Mouse (Mus musculus) c-Kit-positive CD71-positive TER-119-negative erythroid progenitor cells, embryonic 14.5 days (primary cell): ENCODE data around the gene Sgcd.
"Not testable (repeated sequence)": the region's sequence is repeated elsewhere in the genome, so short reads cannot be mapped to it uniquely, and the experiment has no call there.

Source experiments
- DNase-seq: peaks from one replicate; pipeline ENCODE4 v3.0.0-alpha.2; 2013; ENCODE audit warnings: low read depth

Sgcd gene

GRCm38 (mm10) chr11:47447790-47448189 is 541.0 kb downstream of the Sgcd start:
- no peak for DNase-seq

DNA sequence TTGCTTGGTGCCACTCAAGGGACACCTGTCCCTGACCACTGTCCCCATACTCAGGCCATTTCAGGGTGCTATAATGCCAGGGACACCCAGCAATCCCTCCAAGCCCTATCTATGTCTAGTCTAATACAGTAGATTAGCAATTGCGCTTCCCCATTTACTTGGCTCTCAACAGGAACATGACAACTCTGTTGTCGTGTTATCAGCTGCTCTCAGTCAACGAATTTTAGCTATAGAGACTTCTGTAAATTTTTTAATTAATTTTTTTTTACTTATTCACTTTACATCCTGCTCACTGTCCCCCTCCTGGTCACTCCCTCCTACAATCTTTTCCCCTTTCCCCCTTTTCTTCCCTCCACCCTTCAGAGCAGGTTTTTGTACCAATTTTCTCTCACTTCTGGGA is 542.4 kb downstream of the Sgcd start:
- no peak for DNase-seq

DNA sequence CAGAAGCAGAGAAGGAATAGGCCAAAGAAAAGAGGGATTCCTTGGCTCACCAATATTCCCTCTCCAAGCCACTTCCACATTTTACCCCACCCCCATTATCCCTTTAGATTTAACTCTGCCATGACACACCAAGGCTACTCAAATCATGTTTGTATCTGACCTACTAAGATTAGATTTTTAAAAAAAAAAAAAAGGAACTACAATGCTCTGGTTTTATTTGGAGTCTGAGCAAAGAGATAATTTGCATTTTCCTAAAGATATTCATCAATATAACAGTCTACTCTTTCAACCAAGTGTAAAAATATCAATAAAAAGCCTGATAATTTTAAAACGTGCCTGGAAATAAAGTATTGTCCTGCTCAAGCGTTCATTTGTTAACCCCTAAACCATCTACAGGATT is 543.1 kb downstream of the Sgcd start:
- no peak for DNase-seq

DNA sequence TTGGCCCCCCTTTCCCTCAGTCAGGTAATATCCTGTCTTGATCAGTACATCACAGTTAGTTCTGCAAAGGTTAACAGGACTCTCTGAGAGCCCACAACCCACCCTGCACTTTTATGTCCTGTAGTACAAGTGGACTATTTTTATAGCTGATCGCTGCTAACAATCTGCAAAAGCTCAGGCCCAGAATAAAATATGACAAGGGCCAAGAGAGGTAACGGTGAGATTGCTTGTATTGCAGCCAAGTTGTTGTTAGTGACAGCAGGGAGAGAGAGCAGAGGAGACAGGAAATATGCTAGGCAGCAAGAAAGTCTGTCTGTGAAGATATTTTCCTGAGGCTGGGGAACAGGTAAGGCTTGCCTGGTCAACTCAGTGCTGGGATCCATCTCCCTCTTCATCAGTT is 546.5 kb downstream of the Sgcd start:
- DNase-seq: no peak

- DNase-seq: no peak
These were observed 589.2 kb downstream of the Sgcd start for GRCm38 (mm10) chr11:47399607-47400006.

- DNase-seq: not testable (repeated sequence)
These were observed 598.0 kb downstream of the Sgcd start for GRCm38 (mm10) chr11:47390798-47391197.

DNA sequence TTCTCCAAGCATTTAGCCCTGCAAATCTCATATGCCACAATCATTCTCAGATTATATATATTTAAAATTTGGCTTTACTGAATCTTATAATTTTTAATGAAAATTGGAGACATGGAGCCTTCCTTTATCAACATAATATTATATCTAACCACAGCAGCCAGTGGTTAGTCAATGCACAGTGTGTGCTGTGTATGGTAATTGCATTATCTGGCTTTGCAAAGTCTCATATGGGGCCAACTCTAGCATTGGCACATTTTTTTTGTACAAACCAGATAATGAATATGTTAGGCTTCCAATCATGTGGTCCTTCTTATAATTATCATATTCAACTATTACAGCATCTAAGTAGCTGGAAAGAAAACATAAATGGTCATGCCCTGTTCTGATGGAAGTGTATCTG is 599.4 kb downstream of the Sgcd start:
- DNase-seq: no peak

- DNase-seq: no peak
These were observed 601.0 kb downstream of the Sgcd start for GRCm38 (mm10) chr11:47387726-47388125.

DNA sequence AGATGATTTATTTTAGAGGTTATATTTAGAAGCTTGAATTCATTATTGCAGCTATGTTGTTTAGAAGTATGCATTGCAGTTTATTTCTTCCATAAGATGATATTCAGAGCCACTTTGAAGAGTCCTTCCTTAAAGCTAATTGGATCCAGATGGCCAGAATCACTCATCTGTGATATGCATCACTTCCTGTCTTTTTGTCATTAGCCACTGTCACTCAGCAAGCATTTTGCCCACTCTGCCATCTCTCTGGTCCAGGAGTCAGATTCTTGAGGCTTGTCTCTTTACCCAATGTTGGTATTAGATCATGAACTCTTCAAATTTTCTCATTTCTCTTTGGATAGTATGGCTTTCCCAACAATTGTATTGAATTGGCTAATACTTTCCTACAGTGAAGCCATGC is 602.6 kb downstream of the Sgcd start:
- DNase-seq: no peak

DNA sequence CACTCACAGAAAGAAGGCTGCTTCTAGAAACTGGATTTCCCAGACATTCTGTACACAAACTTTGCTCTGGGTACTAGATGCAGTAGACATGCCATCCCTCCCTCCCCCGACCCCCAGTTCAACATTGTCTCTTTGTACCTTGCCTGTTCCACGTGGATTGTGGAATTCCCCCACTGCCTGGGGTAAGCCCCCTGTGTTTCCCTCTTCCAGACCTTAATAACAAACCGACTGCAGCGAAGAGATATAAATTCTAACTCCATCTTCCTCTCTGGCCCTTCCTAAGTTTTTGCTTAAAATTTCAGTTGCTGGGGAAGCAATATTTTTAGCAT is 609.2 kb downstream of the Sgcd start:
- no peak for DNase-seq

GRCm38 (mm10) chr11:47378843-47379629 is 609.7 kb downstream of the Sgcd start:
- DNase-seq: no peak

DNA sequence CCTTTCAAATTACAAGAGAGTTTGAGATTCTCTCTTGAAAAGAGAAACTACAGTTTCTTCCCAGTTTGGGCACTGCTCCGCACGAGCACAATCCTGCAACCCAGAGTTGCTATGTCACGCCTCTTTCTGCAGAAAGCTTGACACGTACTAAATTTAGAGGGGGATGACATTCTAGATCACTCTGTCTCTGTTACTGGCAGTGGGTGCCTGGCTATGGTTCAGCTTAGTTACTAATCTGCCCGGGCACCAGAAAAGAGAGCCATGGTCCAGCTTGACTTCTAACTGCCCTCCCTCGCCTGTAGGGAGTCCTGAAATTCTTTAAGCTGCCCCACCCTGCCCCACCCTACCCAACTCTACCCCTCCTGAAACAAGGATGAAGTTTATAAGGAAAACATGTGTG is 611.3 kb downstream of the Sgcd start:
- no peak for DNase-seq

GRCm38 (mm10) chr11:47376915-47377314 is 611.9 kb downstream of the Sgcd start:
- DNase-seq: no peak

- DNase-seq: no peak
These were observed 617.2 kb downstream of the Sgcd start for GRCm38 (mm10) chr11:47371616-47372015.

GRCm38 (mm10) chr11:47351585-47351984 is 637.2 kb downstream of the Sgcd start:
- no peak for DNase-seq

GRCm38 (mm10) chr11:47343486-47343885 is 645.3 kb downstream of the Sgcd start:
- DNase-seq: no peak

DNA sequence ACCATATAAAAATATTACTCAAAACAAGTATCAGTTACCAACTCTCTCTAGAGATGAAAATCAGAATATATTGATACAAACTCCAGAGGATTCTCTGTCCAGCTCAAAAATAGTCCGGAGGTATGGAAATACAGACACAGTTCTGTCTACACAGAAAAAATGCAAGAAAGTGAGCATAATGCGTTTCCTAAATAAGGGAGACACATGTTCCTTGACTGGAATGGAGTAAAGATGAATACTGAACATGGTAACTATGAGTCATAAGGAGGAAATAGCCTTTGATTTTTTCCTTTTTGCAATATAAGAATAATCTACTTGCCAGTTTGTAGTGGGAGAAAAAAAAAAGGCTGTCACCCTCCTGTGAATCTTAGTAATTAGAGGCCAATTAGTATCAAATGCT is 655.1 kb downstream of the Sgcd start:
- DNase-seq: no peak

DNA sequence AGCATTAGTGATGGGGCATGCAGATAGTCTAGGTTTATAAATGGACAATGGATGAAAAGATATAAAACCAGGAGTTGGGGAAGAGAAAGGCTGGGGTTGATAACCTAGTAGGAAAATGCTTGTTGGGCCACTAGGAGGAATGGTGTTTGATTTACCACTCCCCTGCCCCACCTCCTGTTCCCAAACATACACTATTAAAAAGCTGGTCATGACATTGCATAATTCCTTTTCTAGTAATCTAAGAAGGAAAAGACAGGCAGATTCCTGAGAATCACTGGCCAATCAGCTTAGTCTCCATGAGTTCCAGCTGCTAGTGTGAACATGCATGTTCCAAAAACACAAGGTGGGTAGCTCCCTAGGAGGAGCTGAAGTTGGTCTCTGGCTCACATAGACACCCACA is 683.2 kb downstream of the Sgcd start:
- no peak for DNase-seq

- no peak for DNase-seq
These were observed 683.9 kb downstream of the Sgcd start for GRCm38 (mm10) chr11:47304702-47305450.

DNA sequence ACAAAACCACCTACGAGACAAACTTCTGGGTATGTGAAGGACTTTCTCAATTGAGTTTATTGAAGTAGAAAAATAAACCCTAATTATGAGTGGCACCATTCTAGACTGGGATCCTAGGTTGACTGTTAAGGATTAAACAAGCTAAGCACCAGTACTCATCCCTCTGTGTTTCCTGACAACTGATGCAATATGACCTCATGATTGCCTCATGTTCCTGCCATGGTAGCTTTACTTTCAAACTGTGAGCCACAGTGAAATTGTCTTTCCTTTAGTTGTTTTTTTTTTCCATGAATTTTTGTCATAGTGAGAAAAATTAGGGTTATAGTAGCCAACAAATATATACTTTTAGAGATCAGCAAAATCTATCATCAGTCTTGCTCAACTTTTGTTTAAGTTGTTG is 689.0 kb downstream of the Sgcd start:
- DNase-seq: no peak

- no peak for DNase-seq
These were observed 690.9 kb downstream of the Sgcd start for GRCm38 (mm10) chr11:47297805-47298340.

DNA sequence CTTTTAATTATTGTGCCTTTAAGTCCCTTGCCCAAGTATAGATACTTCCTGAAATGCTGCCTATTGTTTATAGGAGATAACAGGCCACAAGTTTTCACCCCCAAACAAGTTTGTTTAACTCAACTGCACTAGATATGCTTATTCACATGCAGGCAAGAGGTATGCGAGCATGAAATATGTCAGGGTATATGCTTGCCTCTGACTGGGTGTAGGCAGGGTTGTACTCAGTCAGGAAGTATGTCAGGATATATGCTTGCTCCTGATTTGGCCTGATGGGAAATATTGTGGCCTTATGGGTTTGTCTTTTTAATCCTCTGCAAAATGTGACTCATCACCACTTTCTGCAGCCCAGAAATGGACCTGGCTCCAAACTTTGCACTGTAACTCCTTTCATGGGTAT is 694.0 kb downstream of the Sgcd start:
- DNase-seq: no peak

DNA sequence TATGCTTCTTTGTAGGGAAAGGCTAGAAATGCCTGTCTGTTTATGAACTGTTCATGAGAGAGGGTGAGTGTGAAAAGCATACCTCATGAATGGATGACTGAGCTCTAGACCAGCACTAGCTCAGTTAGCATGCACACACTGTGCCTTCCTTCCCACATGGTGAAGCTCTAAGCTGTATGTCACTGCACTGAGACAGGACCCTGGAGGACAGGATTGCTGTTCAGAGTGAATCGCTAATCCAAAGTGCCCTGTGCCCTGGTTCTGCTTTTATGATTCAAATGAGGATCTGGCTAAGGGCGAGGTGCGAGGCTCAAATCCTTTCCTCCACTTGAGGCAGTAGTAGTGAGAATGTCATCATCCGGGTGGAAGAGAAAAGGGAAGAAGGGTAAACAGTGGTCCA is 712.2 kb downstream of the Sgcd start:
- DNase-seq: no peak

- no peak for DNase-seq
These were observed 720.2 kb downstream of the Sgcd start for GRCm38 (mm10) chr11:47268556-47268955.
